Mouse (Mus musculus) liver, adult 2 months (tissue): ENCODE measurements at regions not wholly inside any gene's neighbourhood (a gene's known extent, or its start where the extent isn't known, plus 50 kb on each side); places are given as distances from the start of the nearest gene placed in this dataset.

Experiments used
- DNase-seq: peaks from one replicate; pipeline ENCODE4 v3.0.0-alpha.2; 2011; ENCODE audit warnings: low read depth, low spot score; ENCODE audit errors: extremely low read depth
- H3K27ac ChIP-seq: fragments of 200-500 bp; replicated peaks from 2 replicates; pipeline ENCODE4 v1.5.1; 2012; ENCODE audit warnings: low read depth, mild to moderate bottlenecking, control low read depth, inconsistent platforms, low read length; ENCODE audit not compliant: insufficient read depth
- H3K27me3 ChIP-seq: fragments of 200-500 bp; 2 replicates; pipeline ENCODE4 v1.6.1; 2012; ENCODE audit warnings: mild to moderate bottlenecking, moderate library complexity, low read length, inconsistent platforms; ENCODE audit not compliant: control insufficient read depth, insufficient read depth
- H3K36me3 ChIP-seq: fragments of 200-500 bp; 2 replicates; pipeline ENCODE4 v1.6.1; 2012; ENCODE audit warnings: low read length, inconsistent platforms; ENCODE audit not compliant: control insufficient read depth, insufficient read depth
- H3K4me1 ChIP-seq: fragments of 200-500 bp; 2 replicates; pipeline ENCODE4 v1.6.1; 2011; ENCODE audit warnings: low read length; ENCODE audit not compliant: control insufficient read depth, insufficient read depth
- H3K4me3 ChIP-seq: fragments of 200-500 bp; 2 replicates; pipeline ENCODE4 v1.5.1; 2011; ENCODE audit warnings: low read depth, mild to moderate bottlenecking, control low read depth, low read length, moderate library complexity; ENCODE audit not compliant: insufficient read depth
- H3K79me2 ChIP-seq: fragments of 200-500 bp; 2 replicates; pipeline ENCODE4 v1.6.1; 2012; ENCODE audit warnings: inconsistent platforms, mild to moderate bottlenecking, low read length, moderate library complexity; ENCODE audit not compliant: control insufficient read depth, insufficient read depth
- H3K9ac ChIP-seq: fragments of 200-500 bp; 2 replicates; pipeline ENCODE4 v1.6.1; 2012; ENCODE audit warnings: low read depth, mild to moderate bottlenecking, control low read depth, inconsistent platforms, low read length
- CTCF ChIP-seq: fragments of 200-500 bp; IDR thresholded peaks from 2 replicates; pipeline ENCODE4 v1.5.1; 2011; ENCODE audit warnings: low read depth, low read length, control low read depth
- POLR2A ChIP-seq: fragments of 200-500 bp; IDR thresholded peaks from 2 replicates; pipeline ENCODE4 v1.6.1; 2011; ENCODE audit warnings: low read length, control low read depth; ENCODE audit not compliant: insufficient read depth; ENCODE audit errors: extremely low read depth
- WGBS: fragments of 180-500 bp; shearing (Covaris S2); methylation state at CpG from one replicate; pipeline ENCODE4 v1.1.7; 2018; 5-methylcytosine and 5-hydroxymethylcytosine counted together

- H3K27ac ChIP-seq = no peak overlapping the region
- TF ChIP-seq CTCF (no peak), POLR2A (no peak)
- no peak overlapping the region for H3K9ac ChIP-seq
- no peaks in the 10 kb centered on the region for H3K79me2 ChIP-seq
- no peaks in the 10 kb centered on the region for H3K27me3 ChIP-seq
- H3K36me3 ChIP-seq = no peaks in the 10 kb centered on the region
- WGBS = 82% methylated on average over 12 of the region's 12 CpGs
- peak; percentile 5 for DNase-seq
- H3K4me1 ChIP-seq = peaks cover 3% of the 10 kb centered on the region; the same call in 1 of the 2 replicates
- no peak overlapping the region for H3K4me3 ChIP-seq
Measured at GRCm38 (mm10) chr15:38371404-38372090, 946.2 kb downstream of the 4930447A16Rik start.

DNA sequence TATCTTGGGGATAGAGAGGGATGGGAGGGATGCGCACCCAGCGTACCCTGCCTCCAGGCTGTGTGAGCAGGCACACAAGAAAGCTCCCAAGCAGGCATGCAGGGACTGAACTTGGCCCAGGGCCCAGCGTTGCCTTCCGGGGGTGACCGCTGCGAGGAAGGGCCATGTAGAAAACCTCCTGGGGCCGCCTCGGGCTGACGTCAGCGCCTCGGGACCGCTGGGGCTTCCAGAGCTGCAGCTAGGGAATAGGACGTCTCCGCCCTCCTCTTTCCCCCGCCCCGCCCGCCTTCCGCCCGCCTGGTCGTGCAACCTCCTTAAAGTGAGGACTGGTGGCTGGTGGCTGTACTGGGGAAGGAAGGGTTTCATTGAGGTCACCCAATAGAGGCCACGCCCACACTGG lies 948.4 kb downstream of the 4930447A16Rik start:
- no peaks in the 10 kb centered on the region; the same call in 1 of the 2 replicates for H3K4me1 ChIP-seq
- no peak for TF ChIP-seq POLR2A
- TF ChIP-seq CTCF = no peak
- H3K79me2 ChIP-seq = no peaks in the 10 kb centered on the region
- H3K4me3 ChIP-seq = no peak overlapping the region
- H3K36me3 ChIP-seq = no peaks in the 10 kb centered on the region
- H3K27ac ChIP-seq = peak overlapping the region; percentile 34
- WGBS = 29% methylated on average over 21 of the region's 21 CpGs
- H3K27me3 ChIP-seq = no peaks in the 10 kb centered on the region
- peak; percentile 16 for DNase-seq
- H3K9ac ChIP-seq = peak overlapping the region; percentile 57; the same call in 1 of the 2 replicates

DNA sequence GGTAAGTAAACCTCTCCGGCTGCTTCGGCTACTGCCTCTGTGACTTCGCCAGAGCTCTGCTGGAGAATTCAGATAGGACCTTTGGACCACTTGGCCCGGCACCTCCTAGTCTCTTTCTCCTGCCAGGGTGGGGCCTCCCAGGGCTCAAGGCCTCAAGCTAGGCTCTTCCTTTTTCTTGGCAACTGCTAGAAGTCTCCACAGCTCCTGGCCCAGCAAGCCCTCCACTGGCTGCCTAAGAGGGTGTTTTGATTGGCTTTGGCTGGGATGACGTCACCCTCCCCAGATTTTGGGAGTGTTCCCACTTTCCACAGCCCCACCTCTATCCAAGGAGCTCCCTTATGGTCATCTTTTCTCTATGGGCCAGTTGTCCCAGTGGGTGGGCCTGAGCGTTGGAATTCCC lies 949.4 kb downstream of the 4930447A16Rik start:
- Histone ChIP-seq H3K4me1 (no peaks in the 10 kb centered on the region; the same call in 1 of the 2 replicates), H3K79me2 (no peaks in the 10 kb centered on the region), H3K36me3 (no peaks in the 10 kb centered on the region), H3K27me3 (no peaks in the 10 kb centered on the region), H3K9ac (no peak overlapping the region), H3K27ac (no peak overlapping the region), H3K4me3 (no peak overlapping the region)
- 33% methylated on average over 6 of the region's 6 CpGs for WGBS
- TF ChIP-seq CTCF (no peak), POLR2A (no peak)
- peak; percentile 43 for DNase-seq

- H3K36me3 ChIP-seq = no peaks in the 10 kb centered on the region
- no peak for DNase-seq
- no peaks in the 10 kb centered on the region for H3K79me2 ChIP-seq
- TF ChIP-seq CTCF = no peak
- TF ChIP-seq POLR2A = no peak
- H3K27ac ChIP-seq = no peak overlapping the region
- 75% methylated on average over 8 of the region's 8 CpGs for WGBS
- no peaks in the 10 kb centered on the region; the same call in 1 of the 2 replicates for H3K4me1 ChIP-seq
- H3K27me3 ChIP-seq = no peaks in the 10 kb centered on the region
- no peak overlapping the region for H3K9ac ChIP-seq
- no peak overlapping the region for H3K4me3 ChIP-seq
Measured at GRCm38 (mm10) chr15:38378106-38378505, 952.8 kb downstream of the 4930447A16Rik start.

GRCm38 (mm10) chr15:38387617-38388016 lies 962.3 kb downstream of the 4930447A16Rik start:
- DNase-seq = no peak
- no peaks in the 10 kb centered on the region for H3K36me3 ChIP-seq
- H3K79me2 ChIP-seq = no peaks in the 10 kb centered on the region
- no peak overlapping the region for H3K9ac ChIP-seq
- H3K4me1 ChIP-seq = peaks cover 3% of the 10 kb centered on the region; the same call in 1 of the 2 replicates
- TF ChIP-seq CTCF = no peak
- no peak for TF ChIP-seq POLR2A
- no peaks in the 10 kb centered on the region for H3K27me3 ChIP-seq
- no peak overlapping the region for H3K27ac ChIP-seq
- H3K4me3 ChIP-seq = no peak overlapping the region
- WGBS = 84% methylated on average over 7 of the region's 7 CpGs

DNA sequence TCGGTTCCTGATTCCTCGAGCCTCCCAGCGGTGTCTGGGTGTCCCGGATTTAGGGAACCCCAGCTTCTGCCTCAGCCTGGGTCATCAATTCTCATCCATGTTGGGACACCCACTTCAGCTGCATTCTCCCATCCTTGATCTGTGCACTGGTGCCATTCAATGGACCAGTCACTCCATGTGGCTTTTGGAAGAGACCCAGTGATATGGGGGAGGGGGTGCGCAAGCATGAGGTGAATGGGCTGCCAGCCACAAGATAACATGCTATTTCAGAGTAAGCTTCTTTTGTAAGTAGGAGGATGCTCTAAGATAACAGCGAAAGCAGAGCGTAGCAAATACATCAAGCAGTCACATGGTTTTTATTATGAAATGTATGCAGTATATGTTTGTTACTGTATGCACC lies 963.1 kb downstream of the 4930447A16Rik start:
- H3K27me3 ChIP-seq = no peaks in the 10 kb centered on the region
- no peaks in the 10 kb centered on the region for H3K79me2 ChIP-seq
- no peak overlapping the region for H3K4me3 ChIP-seq
- no peak overlapping the region for H3K9ac ChIP-seq
- H3K36me3 ChIP-seq = no peaks in the 10 kb centered on the region
- DNase-seq = no peak
- 91% methylated on average over 7 of the region's 7 CpGs for WGBS
- no peak overlapping the region for H3K27ac ChIP-seq
- TF ChIP-seq CTCF = no peak
- TF ChIP-seq POLR2A = no peak
- peaks cover 3% of the 10 kb centered on the region; the same call in 1 of the 2 replicates for H3K4me1 ChIP-seq
